8 mouse cellular contexts compared by ENCODE assay signal in genomic region chr1:36314959-36315775, GRCm38 (mm10). TPM values are rescaled to one million over a fixed set of nuclear protein-coding genes. Genes with fewer than 3 reads are reported as not detected.
DNase-seq lines count a peak whose midpoint lies in the region; ATAC-seq and TF ChIP-seq lines count a peak whose summit lies in the region.
"Had no signal": no experiment of that assay in that cellular context is flagged by ENCODE, and none has a peak within 500 bp of the region (broad histone marks: within the 10 kb centered on the region; RNA-seq: fewer than 3 reads in every experiment).

No protein-coding gene starts in this region.

- H3K36me3 ChIP-seq in midbrain, embryonic 12.5 days: no peaks in the 10 kb centered on the region
- no peaks in the 10 kb centered on the region; the same call in 1 of the 2 replicates for H3K36me3 ChIP-seq in midbrain, postnatal 0 days (ENCODE audit: insufficient read depth, low read length)
- H3K36me3 ChIP-seq in ES-E14 (ENCODE audit: control insufficient read depth, insufficient read depth, low read length, poor library complexity, severe bottlenecking): peaks cover 3% of the 10 kb centered on the region; the same call in 1 of the 2 replicates
- H3K36me3 ChIP-seq: intestine, embryonic 15.5 days had no signal

- H3K4me3 ChIP-seq in midbrain, embryonic 12.5 days: no peak overlapping the region
- H3K4me3 ChIP-seq in midbrain, postnatal 0 days (ENCODE audit: low read depth, low read length): no peak overlapping the region
- H3K4me3 ChIP-seq in ES-E14 (ENCODE audit: insufficient read depth in 1 of 2, low read depth in 1 of 2, low read length in 2 of 2, poor library complexity in 1 of 2, severe bottlenecking in 1 of 2): peak overlapping the region; percentile 81 to 88
- H3K4me3 ChIP-seq: intestine, embryonic 15.5 days had no signal

- H3K27me3 ChIP-seq in midbrain, embryonic 12.5 days: peaks cover 7% of the 10 kb centered on the region; the same call in 1 of the 2 replicates
- H3K27me3 ChIP-seq in midbrain, postnatal 0 days (ENCODE audit: insufficient read depth, low read length): 0 out of 2 replicates have a peak, but pooled peaks cover 4% of the 10 kb centered on the region
- H3K27me3 ChIP-seq: intestine, embryonic 15.5 days had no signal

- no peak for TF ChIP-seq CTCF in midbrain, postnatal 0 days (IDR thresholded peaks at IDR 0.05)

- H3K4me1 ChIP-seq in midbrain, embryonic 12.5 days: no peaks in the 10 kb centered on the region
- H3K4me1 ChIP-seq in midbrain, postnatal 0 days (ENCODE audit: insufficient read depth, low read length): no peaks in the 10 kb centered on the region
- peaks cover 0 to 15% of the 10 kb centered on the region in 2 experiments; a peak in 2 of 4 replicates for H3K4me1 ChIP-seq in ES-E14 (ENCODE audit: control insufficient read depth in 2 of 2, insufficient read depth in 2 of 2, low read length in 2 of 2, poor library complexity in 1 of 2)
- H3K4me1 ChIP-seq: intestine, embryonic 15.5 days had no signal

- no peak overlapping the region for H3K9ac ChIP-seq in midbrain, embryonic 12.5 days (replicated peaks)
- H3K9ac ChIP-seq in midbrain, postnatal 0 days (replicated peaks; ENCODE audit: low read length, poor library complexity, severe bottlenecking): no peak overlapping the region
- H3K9ac ChIP-seq in ES-E14 (ENCODE audit: insufficient read depth, low read depth, low read length, poor library complexity, severe bottlenecking): peak overlapping the region; percentile 82
- H3K9ac ChIP-seq: intestine, embryonic 15.5 days had no signal

- no peak overlapping the region for H3K27ac ChIP-seq in midbrain, embryonic 12.5 days (replicated peaks)
- no peak overlapping the region for H3K27ac ChIP-seq in midbrain, postnatal 0 days (ENCODE audit: low read depth, low read length)
- H3K27ac ChIP-seq in ES-E14 (ENCODE audit: insufficient read depth, low read depth, low read length, poor library complexity, severe bottlenecking): peak overlapping the region; percentile 66
- H3K27ac ChIP-seq: intestine, embryonic 15.5 days had no signal

- H3K4me2 ChIP-seq in midbrain, embryonic 12.5 days (replicated peaks): no peak overlapping the region
- H3K4me2 ChIP-seq in midbrain, postnatal 0 days (ENCODE audit: low read depth, low read length, poor library complexity, severe bottlenecking): no peak overlapping the region
- H3K4me2 ChIP-seq: intestine, embryonic 15.5 days had no signal

- H3K9me3 ChIP-seq in midbrain, embryonic 12.5 days: no peaks in the 10 kb centered on the region
- no peaks in the 10 kb centered on the region for H3K9me3 ChIP-seq in midbrain, postnatal 0 days (ENCODE audit: low read length)
- no peaks in the 10 kb centered on the region for H3K9me3 ChIP-seq in ES-E14 (ENCODE audit: control insufficient read depth, insufficient read depth, low read depth, low read length)
- H3K9me3 ChIP-seq: intestine, embryonic 15.5 days had no signal

- ATAC-seq in midbrain, embryonic 12.5 days (ENCODE audit: low FRiP score, low read depth): 0 out of 2 replicates have a peak, but pooled peaks have one; percentile 12
- ATAC-seq in midbrain, postnatal 0 days (ENCODE audit: low FRiP score): no peak
- 0 out of 2 replicates have a peak, but pooled peaks have one; percentile 38 for ATAC-seq in megakaryocyte-erythroid progenitor cell, adult 5-6 weeks (replicated peaks; ENCODE audit: low FRiP score, low TSS enrichment, poor library complexity, severe bottlenecking)
- ATAC-seq: intestine, embryonic 15.5 days had no signal

- DNase-seq in midbrain, postnatal 0 days (ENCODE audit: low spot score): no peak
- DNase-seq in ES-E14 (ENCODE audit: low read depth, low spot score): peak; percentile 88
- DNase-seq in adrenal gland, postnatal 14 days: peak; percentile 55
- no peak for DNase-seq in left cerebral cortex, adult 9 months (ENCODE audit: low spot score in 2 of 2)
- no peak for DNase-seq in frontal cortex, postnatal 10 days (ENCODE audit: low spot score in 2 of 2)

- whole genome bisulfite sequencing in midbrain, embryonic 12.5 days: 84% methylated on average over 11 of the region's 11 CpGs
- WGBS in midbrain, postnatal 0 days: 87% methylated on average over 11 of the region's 11 CpGs

- in situ Hi-C loops in ES-E14 (cut with MboI; ENCODE audit: low sequenced_read_pairs in 2 of 2, unreplicated experiment in 2 of 2): no loop called here

TF ChIP-seq in ES-E14, 5 proteins besides CTCF, POLR2A, EP300 and RAD21:
- TF ChIP-seq HCFC1 (IDR thresholded peaks at IDR 0.05; ENCODE audit: borderline replicate concordance, insufficient read depth, low read length) (no peak), ZC3H11A (IDR thresholded peaks at IDR 0.05; ENCODE audit: borderline replicate concordance, low read depth, low read length) (no peak), CHD2 (IDR thresholded peaks at IDR 0.05; ENCODE audit: low read depth, low read length) (peak; percentile 86), ZNF384 (IDR thresholded peaks at IDR 0.05; ENCODE audit: low read depth, low read length) (no peak), MAFK (IDR thresholded peaks at IDR 0.05; ENCODE audit: insufficient read depth, low read depth, low read length) (no peak)

RNA-seq across cellular contexts. Expression of gene Arid5a, which starts 7.6 kb away (rescaled TPM):
- polyA plus RNA-seq in midbrain, embryonic 12.5 days (2016; fragmentation: Nextera tagmentation; extraction: Ambion mirVana): 2.9 and 3.1 TPM in 2 replicates
- total RNA-seq in midbrain, postnatal 0 days (2014; rRNA removed): 3.9 and 5.4 TPM in 2 replicates
- 3.1 and 3.4 TPM in 2 replicates for polyA plus RNA-seq in midbrain, postnatal 0 days (2015; fragmentation: Nextera tagmentation; extraction: Ambion mirVana)
- 5.2 and 7.9 TPM in 2 replicates for total RNA-seq in ES-E14 (2012; rRNA removed)
- total RNA-seq in adrenal gland, postnatal 14 days (2021): 6.0 and 10.6 TPM in 2 replicates
- 6.0 and 7.6 TPM in 2 replicates for total RNA-seq in megakaryocyte-erythroid progenitor cell, adult 5-6 weeks (2014; fragmentation: Nextera tagmentation)
- total RNA-seq in megakaryocyte-erythroid progenitor cell, adult 5-6 weeks (2017): 3.2 and 4.3 TPM in 2 replicates

RNA-seq across cellular contexts. Expression of gene Neurl3, which starts 40.7 kb away (rescaled TPM):
- polyA plus RNA-seq in midbrain, embryonic 12.5 days (2016; fragmentation: Nextera tagmentation; extraction: Ambion mirVana): 0.31 and 0.43 TPM in 2 replicates
- 0.66 and 1.0 TPM in 2 replicates for total RNA-seq in midbrain, postnatal 0 days (2014; rRNA removed)
- 2.3 and 2.4 TPM in 2 replicates for polyA plus RNA-seq in midbrain, postnatal 0 days (2015; fragmentation: Nextera tagmentation; extraction: Ambion mirVana)
- total RNA-seq in ES-E14 (2012; rRNA removed): 0.18 and 0.26 TPM in 2 replicates
- total RNA-seq in adrenal gland, postnatal 14 days (2021): 4.0 and 5.8 TPM in 2 replicates
- 5.4 and 5.5 TPM in 2 replicates for total RNA-seq in megakaryocyte-erythroid progenitor cell, adult 5-6 weeks (2014; fragmentation: Nextera tagmentation)
- 7.4 and 7.8 TPM in 2 replicates for total RNA-seq in megakaryocyte-erythroid progenitor cell, adult 5-6 weeks (2017)

RNA-seq across cellular contexts. Expression of gene Kansl3, which starts 53.8 kb away (rescaled TPM):
- 49.6 and 50.8 TPM in 2 replicates for polyA plus RNA-seq in midbrain, embryonic 12.5 days (2016; fragmentation: Nextera tagmentation; extraction: Ambion mirVana)
- 62.3 and 67.5 TPM in 2 replicates for total RNA-seq in midbrain, postnatal 0 days (2014; rRNA removed)
- polyA plus RNA-seq in midbrain, postnatal 0 days (2015; fragmentation: Nextera tagmentation; extraction: Ambion mirVana): 31.4 and 35.6 TPM in 2 replicates
- total RNA-seq in ES-E14 (2012; rRNA removed): 27.0 and 31.8 TPM in 2 replicates
- 86.5 and 103 TPM in 2 replicates for total RNA-seq in adrenal gland, postnatal 14 days (2021)
- 42.5 and 46.3 TPM in 2 replicates for total RNA-seq in megakaryocyte-erythroid progenitor cell, adult 5-6 weeks (2014; fragmentation: Nextera tagmentation)
- 24.6 and 50.0 TPM in 2 replicates for total RNA-seq in megakaryocyte-erythroid progenitor cell, adult 5-6 weeks (2017)

RNA-seq across cellular contexts. Expression of gene Fer1l5, which starts 56.9 kb away (rescaled TPM):
- 2.3 and 3.1 TPM in 2 replicates for polyA plus RNA-seq in midbrain, embryonic 12.5 days (2016; fragmentation: Nextera tagmentation; extraction: Ambion mirVana)
- not detected in 2 replicates for total RNA-seq in midbrain, postnatal 0 days (2014; rRNA removed)
- 1.0 and 1.3 TPM in 2 replicates for polyA plus RNA-seq in midbrain, postnatal 0 days (2015; fragmentation: Nextera tagmentation; extraction: Ambion mirVana)
- total RNA-seq in ES-E14 (2012; rRNA removed): 0.13 and 0.21 TPM in 2 replicates
- total RNA-seq in adrenal gland, postnatal 14 days (2021): 0.11 TPM in 1 of 2 replicates, not detected in the other
- not detected in 2 replicates for total RNA-seq in megakaryocyte-erythroid progenitor cell, adult 5-6 weeks (2014; fragmentation: Nextera tagmentation)
- not detected in 2 replicates for total RNA-seq in megakaryocyte-erythroid progenitor cell, adult 5-6 weeks (2017)

Comparison
In these comparisons a context has a peak if more than half of its experiments do, and no peak if none do; other contexts are left out.
1. H3K4me3 ChIP-seq: peak in ES-E14 (2 of 2); none in midbrain, embryonic 12.5 days (single experiment) and midbrain, postnatal 0 days (single experiment).
2. DNase-seq: peak in ES-E14 (single experiment) and adrenal gland, postnatal 14 days (single experiment); none in midbrain, postnatal 0 days (single experiment), left cerebral cortex, adult 9 months (0 of 2) and frontal cortex, postnatal 10 days (0 of 2).